In the genomic region with DNA sequence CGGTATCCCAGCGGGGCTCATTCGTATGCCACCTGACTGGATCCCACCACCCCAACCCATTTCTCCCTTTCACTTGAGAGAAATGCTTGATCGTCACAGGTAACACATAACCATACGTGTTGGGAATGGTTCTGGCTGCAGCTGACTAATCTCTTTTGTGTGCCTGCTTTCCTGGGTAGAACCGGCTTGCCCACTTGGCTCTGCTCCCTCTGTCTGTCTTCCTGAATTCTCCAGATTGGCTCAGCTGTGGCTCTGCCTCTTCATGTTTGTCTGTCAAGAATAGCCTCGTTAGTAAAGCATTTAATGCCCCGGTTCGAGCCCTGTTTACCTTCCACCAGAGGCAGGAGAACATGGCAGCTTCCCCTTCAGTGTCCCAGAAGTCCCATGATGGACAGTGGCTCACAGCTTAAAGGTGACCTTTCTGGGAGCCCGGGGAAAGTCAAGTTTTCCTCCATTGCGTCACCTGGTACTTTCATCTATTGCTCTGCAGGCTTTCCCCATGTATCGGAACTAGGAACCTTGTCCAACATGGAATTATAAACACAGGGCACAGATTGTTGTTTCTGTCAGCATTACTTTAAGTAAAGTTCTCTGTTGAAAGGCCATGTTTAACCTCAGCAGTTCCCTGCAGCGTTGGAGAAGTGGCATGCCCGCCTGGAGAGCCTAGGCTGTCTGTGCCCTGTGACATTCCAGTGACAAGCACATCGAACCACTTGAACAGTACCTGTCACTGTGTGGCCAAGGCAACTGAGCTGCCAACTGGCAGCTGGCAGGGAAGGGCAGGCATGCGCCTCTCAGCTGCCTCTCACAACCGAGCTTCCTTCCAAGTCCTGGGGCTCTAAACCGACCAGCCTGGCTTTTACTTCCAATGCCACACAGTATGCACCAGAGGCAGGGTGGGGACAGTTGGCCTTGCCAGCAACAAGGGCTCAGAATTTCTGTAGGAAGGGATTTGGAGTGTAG, we compare ENCODE assay signal across 8 mouse cellular contexts.
DNase-seq lines count a peak whose midpoint lies in the region; ATAC-seq and TF ChIP-seq lines count a peak whose summit lies in the region.

No protein-coding gene starts in this region.

- H3K36me3 ChIP-seq in midbrain, embryonic 14.5 days (ENCODE audit: control insufficient read depth, insufficient read depth, low read length): no peaks in the 10 kb centered on the region
- H3K36me3 ChIP-seq in midbrain, embryonic 15.5 days (replicated peaks): no peaks in the 10 kb centered on the region
- no peaks in the 10 kb centered on the region for H3K36me3 ChIP-seq in heart, embryonic 14.5 days (ENCODE audit: control insufficient read depth, insufficient read depth, low read length)
- no peaks in the 10 kb centered on the region for H3K36me3 ChIP-seq in lung, embryonic 15.5 days

- 58% methylated on average over 18 of the region's 18 CpGs for WGBS in midbrain, embryonic 14.5 days
- WGBS in midbrain, embryonic 15.5 days: 59% methylated on average over 18 of the region's 18 CpGs
- WGBS in heart, embryonic 14.5 days: 60% methylated on average over 18 of the region's 18 CpGs
- 61% methylated on average over 18 of the region's 18 CpGs for WGBS in lung, embryonic 15.5 days

- ATAC-seq in midbrain, embryonic 14.5 days (ENCODE audit: low FRiP score, low TSS enrichment): no peak; the same call in 1 of the 2 replicates
- no peak for ATAC-seq in midbrain, embryonic 15.5 days (replicated peaks)
- ATAC-seq in heart, embryonic 14.5 days (ENCODE audit: insufficient number of reproducible peaks, insufficient read depth, low FRiP score, low read depth): no peak
- ATAC-seq in lung, embryonic 15.5 days (ENCODE audit: borderline replicate concordance, extremely low read depth, low FRiP score, low TSS enrichment): peak; percentile 52

- no peak overlapping the region for H3K9ac ChIP-seq in midbrain, embryonic 14.5 days (replicated peaks; ENCODE audit: low read length)
- no peak overlapping the region for H3K9ac ChIP-seq in midbrain, embryonic 15.5 days
- no peak overlapping the region for H3K9ac ChIP-seq in heart, embryonic 14.5 days (ENCODE audit: low read length)
- H3K9ac ChIP-seq in lung, embryonic 15.5 days: no peak overlapping the region

- DNase-seq in midbrain, embryonic 14.5 days: no peak
- no peak for DNase-seq in ovary, adult 18-20 months (ENCODE audit: low spot score)
- DNase-seq in kidney, postnatal 14 days: no peak
- no peak for DNase-seq in yolk sac, embryonic 10.5 days (ENCODE audit: low spot score)

- H3K27ac ChIP-seq in midbrain, embryonic 14.5 days (replicated peaks; ENCODE audit: low read depth, low read length): 0 out of 2 replicates have a peak overlapping the region, but pooled peaks have one; percentile 5
- no peak overlapping the region for H3K27ac ChIP-seq in midbrain, embryonic 15.5 days
- H3K27ac ChIP-seq in cortical plate, adult 2 months (ENCODE audit: insufficient read depth, low read length): peak overlapping the region; percentile 38
- H3K27ac ChIP-seq in heart, embryonic 14.5 days (replicated peaks in 1 of 2; ENCODE audit: control insufficient read depth in 1 of 2, insufficient read depth in 1 of 2, low read depth in 2 of 2, low read length in 2 of 2): peak overlapping the region; percentile 36 to 48
- peak overlapping the region; percentile 68 for H3K27ac ChIP-seq in lung, embryonic 15.5 days

- no peak overlapping the region for H3K4me2 ChIP-seq in midbrain, embryonic 14.5 days (ENCODE audit: low read length)
- H3K4me2 ChIP-seq in midbrain, embryonic 15.5 days: no peak overlapping the region
- no peak overlapping the region for H3K4me2 ChIP-seq in heart, embryonic 14.5 days (ENCODE audit: low read length)
- no peak overlapping the region for H3K4me2 ChIP-seq in lung, embryonic 15.5 days

- no peaks in the 10 kb centered on the region for H3K27me3 ChIP-seq in midbrain, embryonic 14.5 days (ENCODE audit: control insufficient read depth, insufficient read depth, low read length)
- H3K27me3 ChIP-seq in midbrain, embryonic 15.5 days (replicated peaks): no peaks in the 10 kb centered on the region
- no peaks in the 10 kb centered on the region for H3K27me3 ChIP-seq in heart, embryonic 14.5 days (ENCODE audit: control insufficient read depth, insufficient read depth, low read length)
- no peaks in the 10 kb centered on the region for H3K27me3 ChIP-seq in lung, embryonic 15.5 days

- TF ChIP-seq POLR2A in cortical plate, adult 2 months (IDR thresholded peaks at IDR 0.05; ENCODE audit: extremely low read depth, insufficient read depth, low read length): no peak

- H3K9me3 ChIP-seq in midbrain, embryonic 14.5 days (ENCODE audit: control insufficient read depth, low read length): no peaks in the 10 kb centered on the region
- H3K9me3 ChIP-seq in midbrain, embryonic 15.5 days: no peaks in the 10 kb centered on the region
- no peaks in the 10 kb centered on the region for H3K9me3 ChIP-seq in heart, embryonic 14.5 days (ENCODE audit: control insufficient read depth, low read length)
- no peaks in the 10 kb centered on the region for H3K9me3 ChIP-seq in lung, embryonic 15.5 days

- no peak overlapping the region for H3K4me3 ChIP-seq in midbrain, embryonic 14.5 days (replicated peaks; ENCODE audit: low read depth, low read length)
- H3K4me3 ChIP-seq in midbrain, embryonic 15.5 days: no peak overlapping the region
- no peak overlapping the region for H3K4me3 ChIP-seq in cortical plate, adult 2 months (ENCODE audit: insufficient read depth, low read length)
- no peak overlapping the region for H3K4me3 ChIP-seq in heart, embryonic 14.5 days (ENCODE audit: control insufficient read depth in 1 of 2, insufficient read depth in 1 of 2, low read depth in 1 of 2, low read length in 2 of 2)
- H3K4me3 ChIP-seq in lung, embryonic 15.5 days: no peak overlapping the region

- TF ChIP-seq CTCF in cortical plate, adult 2 months (IDR thresholded peaks at IDR 0.05; ENCODE audit: extremely low read depth, insufficient read depth, low read length): no peak

- peaks cover 11% of the 10 kb centered on the region for H3K4me1 ChIP-seq in midbrain, embryonic 14.5 days (ENCODE audit: control insufficient read depth, insufficient read depth, low read length)
- peaks cover 14% of the 10 kb centered on the region for H3K4me1 ChIP-seq in midbrain, embryonic 15.5 days
- H3K4me1 ChIP-seq in cortical plate, adult 2 months (ENCODE audit: control insufficient read depth, insufficient read depth, low read length): peaks cover 18% of the 10 kb centered on the region
- H3K4me1 ChIP-seq in heart, embryonic 14.5 days (ENCODE audit: control insufficient read depth in 2 of 2, insufficient read depth in 2 of 2, low read length in 2 of 2): peaks cover 11 to 18% of the 10 kb centered on the region in 2 experiments
- H3K4me1 ChIP-seq in lung, embryonic 15.5 days: peaks cover 25% of the 10 kb centered on the region
